Mouse (Mus musculus): ENCODE measurements around the gene Sigmar1.
"Not testable (repeated sequence)": the region's sequence is repeated elsewhere in the genome, so short reads cannot be mapped to it uniquely, and the experiment has no call there.

GRCm38 (mm10) chr4:41767301-41767700 lies 11.3 kb upstream of the Sigmar1 start:
- not testable (repeated sequence) for TF ChIP-seq CTCF (IDR thresholded peaks at IDR 0.05; ENCODE audit: borderline replicate concordance, extremely low read depth, insufficient read depth, insufficient read length); POLR2A (IDR thresholded peaks at IDR 0.05; ENCODE audit: borderline replicate concordance, extremely low read depth, insufficient read depth, insufficient read length, poor library complexity, severe bottlenecking)

All from brain, embryonic 14.5 days (tissue).